Mouse (Mus musculus) forebrain, embryonic 15.5 days (tissue): Measurements from ENCODE around the gene Efcab5. TPM values are rescaled to one million over a fixed set of nuclear protein-coding genes. Genes with fewer than 3 reads are reported as not detected.

ENCODE experiments used
- ATAC-seq: fragments of 200-750 bp; cut with Nextera tagmentation; replicated peaks from 2 replicates; pipeline ENCODE4 v1.8.0; 2017; ENCODE audit warnings: mild to moderate bottlenecking, moderate TSS enrichment, moderate library complexity
- H3K27ac ChIP-seq: fragments of 300-500 bp; sonication (generic); replicated peaks from 2 replicates; pipeline ENCODE4 v1.5.1; 2015; ENCODE audit warnings: mild to moderate bottlenecking, inconsistent platforms
- H3K27me3 ChIP-seq: fragments of 300-500 bp; sonication (generic); 2 replicates; pipeline ENCODE4 v1.6.1; 2015; ENCODE audit warnings: inconsistent platforms
- H3K36me3 ChIP-seq: fragments of 300-500 bp; sonication (generic); 2 replicates; pipeline ENCODE4 v1.6.1; 2015; ENCODE audit warnings: mild to moderate bottlenecking, inconsistent platforms
- H3K4me1 ChIP-seq: fragments of 300-500 bp; sonication (generic); 2 replicates; pipeline ENCODE4 v1.6.1; 2015; ENCODE audit warnings: inconsistent platforms
- H3K4me2 ChIP-seq: fragments of 300-500 bp; sonication (generic); replicated peaks from 2 replicates; pipeline ENCODE4 v1.6.1; 2015; ENCODE audit warnings: mild to moderate bottlenecking, inconsistent platforms
- H3K4me3 ChIP-seq: fragments of 300-500 bp; sonication (generic); 2 replicates; pipeline ENCODE4 v1.5.1; 2015; ENCODE audit warnings: mild to moderate bottlenecking, inconsistent platforms
- H3K9ac ChIP-seq: fragments of 300-500 bp; sonication (generic); replicated peaks from 2 replicates; pipeline ENCODE4 v1.6.1; 2015; ENCODE audit warnings: mild to moderate bottlenecking, inconsistent platforms
- H3K9me3 ChIP-seq: fragments of 300-500 bp; sonication (generic); 2 replicates; pipeline ENCODE4 v1.6.1; 2016; ENCODE audit warnings: inconsistent platforms
- WGBS: fragments of 180-500 bp; shearing (Covaris S2); methylation state at CpG from one replicate; pipeline ENCODE4 v1.1.7; 2015; ENCODE audit warnings: mixed read lengths; 5-methylcytosine and 5-hydroxymethylcytosine counted together
- microRNA counts: library from miRNA; unstranded; fragments of <30 nt; microRNA quantifications from one replicate; lab custom pipeline; 2016
- microRNA-seq: library from miRNA; unstranded; fragments of <30 nt; microRNA quantifications from one replicate; pipeline ENCODE4, GENCODE M21; 2016
- polyA plus RNA-seq: library from polyadenylated mRNA; unstranded; fragments of >200 nt; fragmentation: Nextera tagmentation; extraction: Ambion mirVana; gene quantifications from 2 replicates; pipeline ENCODE4 v1.2.1, GENCODE M21; 2015

Efcab5 gene
- polyA plus RNA-seq, 1 experiment from 2014 or later = 0.59 TPM

DNA sequence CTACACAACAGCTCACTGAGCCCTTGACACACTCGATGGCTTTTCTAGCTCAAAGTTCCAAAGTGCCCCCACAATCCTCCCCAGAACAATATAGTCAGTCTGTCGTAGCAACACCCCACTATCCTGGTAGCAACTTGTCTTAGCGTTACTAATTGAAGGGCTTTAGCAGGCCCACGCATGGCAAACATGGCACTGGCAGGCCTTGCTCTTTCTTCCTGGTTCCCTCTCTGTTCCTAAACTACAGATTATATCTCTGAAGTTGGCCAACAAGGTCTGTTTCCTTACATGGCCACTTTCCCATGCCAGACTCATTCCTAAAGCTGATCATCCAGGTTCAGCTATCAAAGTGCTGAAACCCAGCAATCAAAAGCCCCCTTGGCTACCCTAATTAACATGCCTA lies 146.9 kb downstream of the Efcab5 start:
- H3K36me3 ChIP-seq = peaks cover 20% of the 10 kb centered on the region
- no peak overlapping the region for H3K9ac ChIP-seq
- ATAC-seq = no peak
- H3K4me2 ChIP-seq = no peak overlapping the region
- no peaks in the 10 kb centered on the region for H3K27me3 ChIP-seq
- H3K27ac ChIP-seq = no peak overlapping the region
- no peak overlapping the region for H3K4me3 ChIP-seq
- no peaks in the 10 kb centered on the region for H3K4me1 ChIP-seq
- H3K9me3 ChIP-seq = no peaks in the 10 kb centered on the region
- WGBS = 82% methylated on average over 4 of the region's 4 CpGs

MicroRNA genes within 50 kb of the gene (microRNA counts, 519-probe panel; counts per million panel counts)
- microRNA mmu-miR-423-3p (lab: Ali Mortazavi, UCI) = 3,001 counts per million, percentile 72 among the panel's probes with 10 or more counts
- microRNA mmu-miR-423-5p (lab: Ali Mortazavi, UCI) = 2,862 counts per million, percentile 68 among the panel's probes with 10 or more counts

Small RNAs within 50 kb of the gene (microRNA-seq; reads per million reads assigned to microRNA genes)
- gene Mir423 = 4,644 reads per million, percentile 91 among the genes with 10 or more reads in this experiment

Other genes starting within 250 kb of the Efcab5 start
- gene Slc6a4, start 190.4 kb downstream of the Efcab5 start, polyA plus RNA-seq = 0.43 and 0.60 TPM in 2 replicates
- gene Nsrp1, start 110.5 kb downstream of the Efcab5 start, polyA plus RNA-seq = 65.0 and 70.8 TPM in 2 replicates
- 18.0 and 20.1 TPM in 2 replicates for gene Ssh2, start 27.3 kb upstream of the Efcab5 start, polyA plus RNA-seq